Mouse (Mus musculus): ENCODE data around the gene Zfp473. TPM values are rescaled to one million over a fixed set of nuclear protein-coding genes. Genes with fewer than 3 reads are reported as not detected.
A peak's percentile ranks its signal among the peaks of the same experiment; 100 is the strongest.

The Zfp473 gene
- polyA plus RNA-seq, 1 experiment from 2014 or later, result 2.1 TPM

GRCm38 (mm10) chr7:44757164-44757563 lies 6.3 kb upstream of the Zfp473 start:
- Histone ChIP-seq H3K27me3 (ENCODE audit: insufficient read depth, low read length) (no peaks in the 10 kb centered on the region), H3K9me3 (ENCODE audit: low read length) (no peaks in the 10 kb centered on the region), H3K4me2 (replicated peaks; ENCODE audit: low read depth, low read length) (no peak overlapping the region), H3K9ac (replicated peaks; ENCODE audit: low read length) (no peak overlapping the region), H3K36me3 (ENCODE audit: insufficient read depth, low read length) (peaks cover 82% of the 10 kb centered on the region), H3K4me1 (ENCODE audit: insufficient read depth, low read length) (no peaks in the 10 kb centered on the region), H3K27ac (ENCODE audit: low read length) (no peak overlapping the region), H3K4me3 (ENCODE audit: low read length) (no peak overlapping the region)
- ATAC-seq (ENCODE audit: low FRiP score, low TSS enrichment), result no peak
- 91% methylated on average over 2 of the region's 2 CpGs for WGBS

GRCm38 (mm10) chr7:44748101-44749044 lies 2.5 kb downstream of the Zfp473 start, which contains the start of gene Vrk3:
Vrk3 (plus strand) TSS chr7:44748413.
- Histone ChIP-seq H3K9me3 (ENCODE audit: low read length) (no peaks in the 10 kb centered on the region), H3K27ac (ENCODE audit: low read length) (peak within 1 kb of the TSS; percentile 95), H3K4me2 (replicated peaks; ENCODE audit: low read depth, low read length) (peak within 1 kb of the TSS; percentile 76), H3K9ac (replicated peaks; ENCODE audit: low read length) (peak within 1 kb of the TSS; percentile 79), H3K4me3 (ENCODE audit: low read length) (peak within 1 kb of the TSS; percentile 75), H3K36me3 (ENCODE audit: insufficient read depth, low read length) (peaks cover 13% of the 10 kb centered on the region), H3K27me3 (ENCODE audit: insufficient read depth, low read length) (no peaks in the 10 kb centered on the region), H3K4me1 (ENCODE audit: insufficient read depth, low read length) (peaks cover 23% of the 10 kb centered on the region)
- under 1% methylated on average over 44 of the region's 44 CpGs for WGBS
- peak; percentile 98 for ATAC-seq (ENCODE audit: low FRiP score, low TSS enrichment)

- 74% methylated on average over 4 of the region's 4 CpGs for WGBS
- Histone ChIP-seq H3K27me3 (ENCODE audit: insufficient read depth, low read length) (no peaks in the 10 kb centered on the region), H3K4me2 (replicated peaks; ENCODE audit: low read depth, low read length) (peak overlapping the region; percentile 74), H3K4me3 (ENCODE audit: low read length) (peak overlapping the region; percentile 75), H3K4me1 (ENCODE audit: insufficient read depth, low read length) (peaks cover 23% of the 10 kb centered on the region), H3K9ac (replicated peaks; ENCODE audit: low read length) (no peak overlapping the region), H3K36me3 (ENCODE audit: insufficient read depth, low read length) (peaks cover 3% of the 10 kb centered on the region; the same call in 1 of the 2 replicates), H3K9me3 (ENCODE audit: low read length) (no peaks in the 10 kb centered on the region), H3K27ac (ENCODE audit: low read length) (no peak overlapping the region)
- ATAC-seq (ENCODE audit: low FRiP score, low TSS enrichment), result no peak
Measured at GRCm38 (mm10) chr7:44747115-44747514, 3.7 kb downstream of the Zfp473 start.

- H3K4me3 ChIP-seq (ENCODE audit: low read length), result peak overlapping the region; percentile 47
- H3K4me1 ChIP-seq (ENCODE audit: insufficient read depth, low read length), result peaks cover 23% of the 10 kb centered on the region
- no peaks in the 10 kb centered on the region for H3K27me3 ChIP-seq (ENCODE audit: insufficient read depth, low read length)
- H3K4me2 ChIP-seq (replicated peaks; ENCODE audit: low read depth, low read length), result peak overlapping the region; percentile 77
- peak; percentile 55 for ATAC-seq (ENCODE audit: low FRiP score, low TSS enrichment)
- WGBS, result 0% methylated on average over 18 of the region's 18 CpGs
- H3K36me3 ChIP-seq (ENCODE audit: insufficient read depth, low read length), result no peaks in the 10 kb centered on the region
- no peak overlapping the region for H3K27ac ChIP-seq (ENCODE audit: low read length)
- peak overlapping the region; percentile 54 for H3K9ac ChIP-seq (replicated peaks; ENCODE audit: low read length)
- no peaks in the 10 kb centered on the region for H3K9me3 ChIP-seq (ENCODE audit: low read length)
Measured at GRCm38 (mm10) chr7:44745076-44745475, 5.8 kb downstream of the Zfp473 start.

GRCm38 (mm10) chr7:44744270-44744669 lies 6.6 kb downstream of the Zfp473 start:
- Histone ChIP-seq H3K9me3 (ENCODE audit: low read length) (no peaks in the 10 kb centered on the region), H3K4me1 (ENCODE audit: insufficient read depth, low read length) (peaks cover 21% of the 10 kb centered on the region), H3K4me3 (ENCODE audit: low read length) (no peak overlapping the region; the same call in 1 of the 2 replicates), H3K9ac (replicated peaks; ENCODE audit: low read length) (peak overlapping the region; percentile 54; the same call in 1 of the 2 replicates), H3K27ac (ENCODE audit: low read length) (no peak overlapping the region), H3K4me2 (replicated peaks; ENCODE audit: low read depth, low read length) (peak overlapping the region; percentile 77; the same call in 1 of the 2 replicates), H3K27me3 (ENCODE audit: insufficient read depth, low read length) (no peaks in the 10 kb centered on the region), H3K36me3 (ENCODE audit: insufficient read depth, low read length) (no peaks in the 10 kb centered on the region)
- WGBS, result 46% methylated on average over 9 of the region's 9 CpGs
- ATAC-seq (ENCODE audit: low FRiP score, low TSS enrichment), result no peak

GRCm38 (mm10) chr7:44741361-44741760 lies 9.5 kb downstream of the Zfp473 start:
- no peak overlapping the region for H3K27ac ChIP-seq (ENCODE audit: low read length)
- WGBS, result 72% methylated on average over 8 of the region's 8 CpGs
- H3K9ac ChIP-seq (replicated peaks; ENCODE audit: low read length), result no peak overlapping the region
- no peak for ATAC-seq (ENCODE audit: low FRiP score, low TSS enrichment)
- 0 out of 2 replicates have a peak, but pooled peaks cover 3% of the 10 kb centered on the region for H3K36me3 ChIP-seq (ENCODE audit: insufficient read depth, low read length)
- H3K9me3 ChIP-seq (ENCODE audit: low read length), result no peaks in the 10 kb centered on the region
- H3K27me3 ChIP-seq (ENCODE audit: insufficient read depth, low read length), result no peaks in the 10 kb centered on the region
- H3K4me2 ChIP-seq (replicated peaks; ENCODE audit: low read depth, low read length), result no peak overlapping the region
- no peak overlapping the region for H3K4me3 ChIP-seq (ENCODE audit: low read length)
- H3K4me1 ChIP-seq (ENCODE audit: insufficient read depth, low read length), result 0 out of 2 replicates have a peak, but pooled peaks cover 7% of the 10 kb centered on the region

DNA sequence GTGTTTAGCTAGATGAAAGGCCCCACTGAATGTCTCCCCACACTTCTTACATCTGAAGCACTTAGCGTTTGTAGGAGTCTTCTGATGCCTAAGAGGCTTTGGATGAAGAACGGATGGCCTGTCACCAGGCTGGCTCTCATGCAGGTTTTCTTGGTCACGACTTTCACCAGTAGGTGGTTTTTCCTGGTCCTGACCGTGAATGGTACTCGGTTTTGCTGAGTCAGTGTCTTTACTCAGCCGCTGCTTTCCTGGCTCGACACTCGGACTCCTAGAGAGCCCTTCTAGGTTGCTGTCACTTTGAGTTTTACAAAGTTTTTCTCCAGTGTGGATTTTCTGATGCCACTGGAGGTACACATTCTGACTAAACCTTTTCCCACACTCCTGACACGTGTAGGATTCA lies 17.1 kb downstream of the Zfp473 start:
- no peak overlapping the region for H3K27ac ChIP-seq (ENCODE audit: low read length)
- 87% methylated on average over 9 of the region's 9 CpGs for WGBS
- no peaks in the 10 kb centered on the region for H3K27me3 ChIP-seq (ENCODE audit: insufficient read depth, low read length)
- ATAC-seq (ENCODE audit: low FRiP score, low TSS enrichment), result no peak
- no peak overlapping the region for H3K4me2 ChIP-seq (replicated peaks; ENCODE audit: low read depth, low read length)
- no peaks in the 10 kb centered on the region for H3K4me1 ChIP-seq (ENCODE audit: insufficient read depth, low read length)
- no peak overlapping the region for H3K4me3 ChIP-seq (ENCODE audit: low read length)
- H3K9ac ChIP-seq (replicated peaks; ENCODE audit: low read length), result no peak overlapping the region
- H3K9me3 ChIP-seq (ENCODE audit: low read length), result no peaks in the 10 kb centered on the region
- peaks cover 16% of the 10 kb centered on the region for H3K36me3 ChIP-seq (ENCODE audit: insufficient read depth, low read length)

- Histone ChIP-seq H3K36me3 (ENCODE audit: insufficient read depth, low read length) (peaks cover 9% of the 10 kb centered on the region; the same call in 1 of the 2 replicates), H3K4me2 (replicated peaks; ENCODE audit: low read depth, low read length) (no peak overlapping the region), H3K9me3 (ENCODE audit: low read length) (0 out of 2 replicates have a peak, but pooled peaks cover 3% of the 10 kb centered on the region), H3K27me3 (ENCODE audit: insufficient read depth, low read length) (no peaks in the 10 kb centered on the region), H3K9ac (replicated peaks; ENCODE audit: low read length) (no peak overlapping the region), H3K27ac (ENCODE audit: low read length) (no peak overlapping the region), H3K4me3 (ENCODE audit: low read length) (no peak overlapping the region), H3K4me1 (ENCODE audit: insufficient read depth, low read length) (no peaks in the 10 kb centered on the region)
- 86% methylated on average over 11 of the region's 11 CpGs for WGBS
- ATAC-seq (ENCODE audit: low FRiP score, low TSS enrichment), result no peak
Measured at GRCm38 (mm10) chr7:44728082-44728975, 22.5 kb downstream of the Zfp473 start.

DNA sequence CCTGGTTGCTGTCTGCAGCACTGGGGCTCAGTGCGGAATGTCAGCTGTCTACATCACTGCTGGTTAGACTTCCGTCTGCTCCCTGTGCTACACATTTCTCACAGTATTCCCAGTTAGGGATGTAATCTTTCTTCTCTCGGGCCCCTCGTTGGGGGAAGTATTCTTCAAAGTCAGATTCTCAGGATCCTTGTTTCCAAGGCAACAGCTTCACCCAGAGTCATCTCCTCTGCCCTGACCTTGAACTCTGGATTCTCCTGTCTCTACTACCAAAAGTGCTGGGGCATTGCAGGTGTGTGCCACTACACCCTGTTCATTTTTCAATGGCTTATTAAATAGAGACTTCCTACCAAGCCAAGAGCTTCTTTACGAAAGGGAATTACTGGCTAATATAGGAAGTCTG lies 23.7 kb downstream of the Zfp473 start:
- ATAC-seq (ENCODE audit: low FRiP score, low TSS enrichment), result no peak
- no peaks in the 10 kb centered on the region for H3K27me3 ChIP-seq (ENCODE audit: insufficient read depth, low read length)
- H3K9ac ChIP-seq (replicated peaks; ENCODE audit: low read length), result no peak overlapping the region
- H3K4me1 ChIP-seq (ENCODE audit: insufficient read depth, low read length), result no peaks in the 10 kb centered on the region
- no peak overlapping the region for H3K4me2 ChIP-seq (replicated peaks; ENCODE audit: low read depth, low read length)
- no peak overlapping the region for H3K27ac ChIP-seq (ENCODE audit: low read length)
- H3K9me3 ChIP-seq (ENCODE audit: low read length), result 0 out of 2 replicates have a peak, but pooled peaks cover 3% of the 10 kb centered on the region
- 63% methylated on average over 5 of the region's 5 CpGs for WGBS
- H3K4me3 ChIP-seq (ENCODE audit: low read length), result no peak overlapping the region
- H3K36me3 ChIP-seq (ENCODE audit: insufficient read depth, low read length), result no peaks in the 10 kb centered on the region; the same call in 1 of the 2 replicates

All from kidney, embryonic 16.5 days (tissue).